ENCODE assay signal across 17 mouse cellular contexts in the genomic region with DNA sequence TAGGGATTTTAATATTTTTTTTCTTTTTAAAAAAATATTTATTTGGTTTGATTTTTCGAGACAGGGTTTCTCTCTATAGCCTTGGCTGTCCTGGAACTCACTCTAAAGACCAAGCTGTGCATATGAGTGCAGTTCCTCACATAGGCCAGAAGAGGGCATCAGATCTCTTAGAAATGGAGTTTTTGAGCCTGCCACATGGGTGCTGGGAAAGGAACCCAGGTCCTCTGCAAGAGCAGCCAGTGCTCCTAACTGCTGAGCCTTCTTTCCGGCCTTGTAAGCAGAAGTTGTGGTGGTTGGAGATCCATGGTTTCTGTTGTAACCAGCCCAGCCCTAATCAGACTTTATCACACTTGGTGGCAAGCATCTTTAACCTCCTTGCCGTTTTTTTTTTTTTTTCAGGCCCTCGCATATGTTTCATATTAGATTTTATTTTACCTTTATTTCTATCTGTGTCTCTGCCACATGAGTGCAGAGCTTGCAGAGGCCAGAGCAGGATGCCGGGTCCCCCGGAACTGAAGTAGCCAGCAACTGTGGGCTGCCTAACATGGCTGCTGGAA. TPM values are rescaled to one million over a fixed set of nuclear protein-coding genes. Genes with fewer than 3 reads are reported as not detected.
DNase-seq lines count a peak whose midpoint lies in the region; ATAC-seq and TF ChIP-seq lines count a peak whose summit lies in the region.
"Had no signal": no experiment of that assay in that cellular context is flagged by ENCODE, and none has a peak within 500 bp of the region (broad histone marks: within the 10 kb centered on the region; RNA-seq: fewer than 3 reads in every experiment).

No protein-coding gene starts in this region.

- intact Hi-C loops in gastrocnemius, adult 2 months (cut with DNase I): loop anchor here (5.0 kb wide), 4 partner anchors 32 to 197 kb away; partner anchors contain the start of genes Ccpg1, Ccpg1os, Dyx1c1 and Gm44503
- intact Hi-C loops in left cerebral cortex, adult 2 months (cut with DNase I): loop anchor here (5.0 kb wide), 2 partner anchors 57 to 197 kb away; no protein-coding TSS in a partner anchor

- H3K4me2 ChIP-seq in liver, postnatal 0 days (ENCODE audit: low read depth, low read length): no peak overlapping the region
- H3K4me2 ChIP-seq: limb, embryonic 13.5 days; neural tube, embryonic 15.5 days had no signal

- H3K4me3 ChIP-seq in gastrocnemius, adult 2 months: no peak overlapping the region
- no peak overlapping the region for H3K4me3 ChIP-seq in liver, postnatal 0 days (ENCODE audit: low read depth, low read length)
- no peak overlapping the region for H3K4me3 ChIP-seq in left cerebral cortex, adult 2 months
- H3K4me3 ChIP-seq: forebrain, embryonic 10.5 days; hindbrain, embryonic 10.5 days; limb, embryonic 13.5 days; neural tube, embryonic 15.5 days had no signal

- TF ChIP-seq CTCF in gastrocnemius, adult 2 months (IDR thresholded peaks at IDR 0.05): peak; percentile 45
- TF ChIP-seq CTCF in liver, postnatal 0 days (IDR thresholded peaks at IDR 0.05; ENCODE audit: low read depth): peak; percentile 38
- TF ChIP-seq CTCF in left cerebral cortex, adult 2 months (IDR thresholded peaks at IDR 0.05): no peak; the same call in 1 of the 2 replicates

- no peak for ATAC-seq in liver, postnatal 0 days
- ATAC-seq in megakaryocyte progenitor cell, adult 5-6 weeks (replicated peaks; ENCODE audit: poor library complexity): 0 out of 2 replicates have a peak, but pooled peaks have one; percentile 34

- H3K27me3 ChIP-seq in liver, postnatal 0 days (ENCODE audit: insufficient read depth, low read length): no peaks in the 10 kb centered on the region
- H3K27me3 ChIP-seq: limb, embryonic 13.5 days; neural tube, embryonic 15.5 days had no signal

- no peaks in the 10 kb centered on the region for H3K9me3 ChIP-seq in liver, postnatal 0 days (ENCODE audit: low read length)
- H3K9me3 ChIP-seq: forebrain, embryonic 10.5 days; hindbrain, embryonic 10.5 days; neural tube, embryonic 15.5 days had no signal

- WGBS in liver, postnatal 0 days (ENCODE audit: insufficient replicate concordance): 80% methylated on average over 6 of the region's 6 CpGs

- TF ChIP-seq EP300 in liver, postnatal 0 days (IDR thresholded peaks at IDR 0.05; ENCODE audit: low read depth): no peak

- H3K4me1 ChIP-seq in liver, postnatal 0 days (ENCODE audit: insufficient read depth): no peaks in the 10 kb centered on the region
- H3K4me1 ChIP-seq: forebrain, embryonic 10.5 days; hindbrain, embryonic 10.5 days; neural tube, embryonic 15.5 days had no signal

- DNase-seq in gastrocnemius, adult 2 months: no peak
- no peak for DNase-seq in gastrocnemius, postnatal 10 days
- no peak for DNase-seq in liver, postnatal 0 days
- no peak for DNase-seq in liver
- DNase-seq in ES-CJ7 (ENCODE audit: low read depth, low spot score): peak; percentile 62
- DNase-seq in layer of hippocampus, postnatal 36 days: no peak
- no peak for DNase-seq in left cerebral cortex, adult 2 months (ENCODE audit: extremely low spot score in 1 of 2, low spot score in 2 of 2)
- DNase-seq: cerebellum, adult 11-12 months; kidney, adult 18-20 months; lung, postnatal 10 days had no signal

- no peak overlapping the region for H3K27ac ChIP-seq in gastrocnemius, adult 2 months
- H3K27ac ChIP-seq in liver, postnatal 0 days (ENCODE audit: low read depth): no peak overlapping the region
- no peak overlapping the region for H3K27ac ChIP-seq in left cerebral cortex, adult 2 months
- H3K27ac ChIP-seq: forebrain, embryonic 10.5 days; hindbrain, embryonic 10.5 days; limb, embryonic 13.5 days; neural tube, embryonic 15.5 days had no signal

- no peak overlapping the region for H3K9ac ChIP-seq in liver, postnatal 0 days (replicated peaks)
- H3K9ac ChIP-seq: limb, embryonic 13.5 days; neural tube, embryonic 15.5 days had no signal

- no peaks in the 10 kb centered on the region for H3K36me3 ChIP-seq in liver, postnatal 0 days (replicated peaks; ENCODE audit: insufficient read depth, low read length)
- H3K36me3 ChIP-seq: limb, embryonic 13.5 days; neural tube, embryonic 15.5 days had no signal

RNA-seq across cellular contexts. Expression of gene Pygo1, which starts 30.6 kb away (rescaled TPM):
- total RNA-seq in gastrocnemius, adult 2 months (2021): 10 to 100 TPM; 11.6 to 15.4 TPM
- total RNA-seq in gastrocnemius, postnatal 10 days (2021): 1 to 10 TPM; 5.0 to 5.3 TPM
- polyA plus RNA-seq in liver, postnatal 0 days (2015; fragmentation: Nextera tagmentation; extraction: Ambion mirVana): 0.06 and 0.08 TPM in 2 replicates
- total RNA-seq in megakaryocyte progenitor cell, adult 5-6 weeks (2015): not detected in 2 replicates
- total RNA-seq in megakaryocyte progenitor cell, adult 5-6 weeks (2017): 0.03 TPM in 1 of 2 replicates, not detected in the other
- 10 to 100 TPM; 29.5 to 30.8 TPM for total RNA-seq in layer of hippocampus, postnatal 36 days (2021)
- total RNA-seq in left cerebral cortex, adult 2 months (2021): 10 to 100 TPM; 18.6 to 19.5 TPM
- total RNA-seq: common myeloid progenitor, adult 5-6 weeks; granulocyte monocyte progenitor cell, adult 5-6 weeks had no signal

Comparison
In these comparisons a context has a peak if more than half of its experiments do, and no peak if none do; other contexts are left out.
1. RNA of gene Pygo1, which starts 30.6 kb away (total RNA-seq): 29.5 to 30.8 TPM in layer of hippocampus, postnatal 36 days, 18.6 to 19.5 TPM in left cerebral cortex, adult 2 months, 11.6 to 15.4 TPM in gastrocnemius, adult 2 months and 5.0 to 5.3 TPM in gastrocnemius, postnatal 10 days; 0.03 TPM in megakaryocyte progenitor cell, adult 5-6 weeks; every median in the first group is over 4 times any median in the second.